Mouse (Mus musculus): Measurements from ENCODE around the gene Nrtn.

GRCm38 (mm10) chr17:56761077-56761476 lies 3.7 kb upstream of the Nrtn start:
- no peak for TF ChIP-seq CTCF (IDR thresholded peaks at IDR 0.05; ENCODE audit: borderline replicate concordance, control insufficient read depth, extremely low read depth, insufficient read depth, low read length, poor library complexity)
- TF ChIP-seq POLR2A (IDR thresholded peaks at IDR 0.05; ENCODE audit: control insufficient read depth, extremely low read depth, insufficient read depth, low read length, poor library complexity), result no peak
